Mouse (Mus musculus) kidney, adult 2 months (tissue): Measurements from ENCODE around the gene Wars2.

Experiments
- CTCF ChIP-seq: fragments of 200-500 bp; conservative IDR thresholded peaks from 2 replicates; pipeline ENCODE4 v1.5.1; 2011; ENCODE audit warnings: low read depth, mild to moderate bottlenecking, control low read depth, low read length, moderate library complexity, mixed read lengths; ENCODE audit not compliant: insufficient read depth, insufficient read length
- POLR2A ChIP-seq: fragments of 200-500 bp; IDR thresholded peaks from one replicate; pipeline ENCODE4 v1.6.1; 2011; ENCODE audit warnings: low read depth, low read length, control low read depth

GRCm38 (mm10) chr3:99113266-99113837, 27.5 kb upstream of the Wars2 start:
- TF ChIP-seq CTCF (no peak), POLR2A (no peak)
